Mouse (Mus musculus) erythroblast, embryonic 14.5 days (primary cell): ENCODE measurements at regions not wholly inside any gene's neighbourhood (a gene's known extent, or its start where the extent isn't known, plus 50 kb on each side); places are given as distances from the start of the nearest gene placed in this dataset.

Experiments used
- H3K27me3 ChIP-seq: 2 replicates; pipeline ENCODE4 v1.6.1; 2012; ENCODE audit warnings: inconsistent platforms; ENCODE audit not compliant: control insufficient read depth
- H3K36me3 ChIP-seq: 2 replicates; pipeline ENCODE4 v1.6.1; 2012; ENCODE audit warnings: mild to moderate bottlenecking, inconsistent platforms; ENCODE audit not compliant: control insufficient read depth
- H3K4me1 ChIP-seq: 2 replicates; pipeline ENCODE4 v1.6.1; 2012; ENCODE audit warnings: inconsistent platforms; ENCODE audit not compliant: control insufficient read depth
- H3K4me3 ChIP-seq: replicated peaks from 2 replicates; pipeline ENCODE3; 2012; ENCODE audit warnings: moderate library complexity, mild to moderate bottlenecking, inconsistent platforms
- H3K9me3 ChIP-seq: 2 replicates; pipeline ENCODE4 v1.6.1; 2012; ENCODE audit warnings: low read length, inconsistent platforms, mixed read lengths; ENCODE audit not compliant: control insufficient read depth
- GATA1 ChIP-seq: IDR thresholded peaks from 2 replicates; pipeline ENCODE4 v1.6.1; 2012; ENCODE audit warnings: low read length, inconsistent platforms, mixed read lengths
- TAL1 ChIP-seq: IDR thresholded peaks from 3 replicates; pipeline ENCODE4 v1.6.1; 2012; ENCODE audit warnings: low read length, inconsistent platforms, mixed read lengths

- no peaks in the 10 kb centered on the region for H3K27me3 ChIP-seq
- TF ChIP-seq GATA1: no peak
- no peaks in the 10 kb centered on the region for H3K36me3 ChIP-seq
- H3K4me3 ChIP-seq: no peak overlapping the region
- peaks cover 12% of the 10 kb centered on the region for H3K4me1 ChIP-seq
- no peaks in the 10 kb centered on the region for H3K9me3 ChIP-seq
Measured at GRCm38 (mm10) chr13:102326003-102326402, 367.4 kb upstream of the Cd180 start.

- H3K36me3 ChIP-seq: no peaks in the 10 kb centered on the region
- no peak for TF ChIP-seq TAL1
- TF ChIP-seq GATA1: no peak
- no peak overlapping the region for H3K4me3 ChIP-seq
- no peaks in the 10 kb centered on the region for H3K27me3 ChIP-seq
- no peaks in the 10 kb centered on the region for H3K9me3 ChIP-seq
- H3K4me1 ChIP-seq: peaks cover 12% of the 10 kb centered on the region
Measured at GRCm38 (mm10) chr13:102326544-102326943, 366.8 kb upstream of the Cd180 start.

- no peak overlapping the region for H3K4me3 ChIP-seq
- no peaks in the 10 kb centered on the region for H3K27me3 ChIP-seq
- no peaks in the 10 kb centered on the region for H3K36me3 ChIP-seq
- H3K9me3 ChIP-seq: no peaks in the 10 kb centered on the region
- TF ChIP-seq GATA1: no peak
- TF ChIP-seq TAL1: no peak
- no peaks in the 10 kb centered on the region for H3K4me1 ChIP-seq
Measured at GRCm38 (mm10) chr13:102333667-102334066, 359.7 kb upstream of the Cd180 start.

- Histone ChIP-seq H3K27me3 (no peaks in the 10 kb centered on the region), H3K4me1 (no peaks in the 10 kb centered on the region), H3K36me3 (no peaks in the 10 kb centered on the region), H3K9me3 (no peaks in the 10 kb centered on the region), H3K4me3 (no peak overlapping the region)
- TF ChIP-seq GATA1: no peak
- no peak for TF ChIP-seq TAL1
Measured at GRCm38 (mm10) chr13:102334131-102334534, 359.2 kb upstream of the Cd180 start.

GRCm38 (mm10) chr13:102343236-102343635 lies 350.1 kb upstream of the Cd180 start:
- H3K4me1 ChIP-seq: no peaks in the 10 kb centered on the region
- H3K36me3 ChIP-seq: no peaks in the 10 kb centered on the region
- H3K27me3 ChIP-seq: no peaks in the 10 kb centered on the region
- no peak overlapping the region for H3K4me3 ChIP-seq
- TF ChIP-seq TAL1: no peak
- no peak for TF ChIP-seq GATA1
- no peaks in the 10 kb centered on the region for H3K9me3 ChIP-seq

GRCm38 (mm10) chr13:102344606-102345269 lies 348.6 kb upstream of the Cd180 start:
- Histone ChIP-seq H3K4me3 (no peak overlapping the region), H3K9me3 (no peaks in the 10 kb centered on the region), H3K4me1 (no peaks in the 10 kb centered on the region), H3K36me3 (no peaks in the 10 kb centered on the region), H3K27me3 (no peaks in the 10 kb centered on the region)
- TF ChIP-seq TAL1 (no peak), GATA1 (no peak)

- no peaks in the 10 kb centered on the region for H3K4me1 ChIP-seq
- H3K36me3 ChIP-seq: no peaks in the 10 kb centered on the region
- no peaks in the 10 kb centered on the region for H3K27me3 ChIP-seq
- no peaks in the 10 kb centered on the region for H3K9me3 ChIP-seq
- TF ChIP-seq GATA1 (no peak), TAL1 (no peak)
- no peak overlapping the region for H3K4me3 ChIP-seq
Measured at GRCm38 (mm10) chr13:102349493-102349892, 343.9 kb upstream of the Cd180 start.

- TF ChIP-seq GATA1 (no peak), TAL1 (no peak)
- Histone ChIP-seq H3K4me3 (no peak overlapping the region), H3K27me3 (no peaks in the 10 kb centered on the region), H3K36me3 (no peaks in the 10 kb centered on the region), H3K9me3 (no peaks in the 10 kb centered on the region), H3K4me1 (no peaks in the 10 kb centered on the region)
Measured at GRCm38 (mm10) chr13:102352073-102352854, 341.1 kb upstream of the Cd180 start.

- Histone ChIP-seq H3K27me3 (no peaks in the 10 kb centered on the region), H3K36me3 (no peaks in the 10 kb centered on the region), H3K4me3 (no peak overlapping the region), H3K4me1 (no peaks in the 10 kb centered on the region), H3K9me3 (peaks cover 2% of the 10 kb centered on the region; the same call in 1 of the 2 replicates)
- no peak for TF ChIP-seq GATA1
- TF ChIP-seq TAL1: no peak
Measured at GRCm38 (mm10) chr13:102355569-102355968, 337.8 kb upstream of the Cd180 start.
